17 mouse cellular contexts compared by ENCODE assay signal in the genomic region with DNA sequence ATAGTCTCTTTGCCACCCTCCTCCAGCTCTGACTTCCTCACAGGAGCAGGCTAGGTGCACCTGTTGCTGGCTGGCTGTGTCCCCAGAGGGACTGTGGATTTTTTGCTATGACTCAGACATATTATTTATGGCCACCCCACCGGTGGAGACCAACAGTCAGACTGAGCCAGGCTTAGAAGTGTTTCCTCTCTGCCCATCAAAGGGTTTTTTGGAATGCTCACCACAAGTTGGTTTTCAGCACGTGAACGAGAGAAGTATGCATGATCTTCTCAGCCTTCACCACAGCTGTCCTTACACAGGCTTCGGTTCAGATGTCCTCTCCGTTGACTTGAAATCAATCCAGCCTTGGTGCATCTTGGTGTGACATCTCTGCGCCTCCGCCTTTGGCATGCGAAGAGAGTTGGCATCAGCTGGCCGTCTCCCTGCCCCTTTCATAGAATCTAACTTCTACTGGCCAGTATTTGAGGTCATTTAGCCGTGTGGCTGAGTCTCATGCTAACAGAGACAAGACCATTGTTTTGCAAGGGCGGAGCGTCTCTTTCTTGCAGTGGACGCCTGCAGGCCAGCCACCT. TPM values are rescaled to one million over a fixed set of nuclear protein-coding genes. Genes with fewer than 3 reads are reported as not detected.
A peak's percentile ranks its signal among the peaks of the same experiment; 100 is the strongest.
DNase-seq lines count a peak whose midpoint lies in the region; ATAC-seq lines count a peak whose summit lies in the region.
"Had no signal": no experiment of that assay in that cellular context is flagged by ENCODE, and none has a peak within 500 bp of the region (broad histone marks: within the 10 kb centered on the region; RNA-seq: fewer than 3 reads in every experiment).

No protein-coding gene starts in this region.

- no peak for ATAC-seq in megakaryocyte, adult 5-6 weeks (ENCODE audit: poor library complexity, severe bottlenecking)
- ATAC-seq: forebrain, embryonic 15.5 days; liver, postnatal 0 days had no signal

- peaks cover 83% of the 10 kb centered on the region for H3K4me1 ChIP-seq in megakaryocyte, embryonic 14.5 days
- H3K4me1 ChIP-seq: embryonic facial prominence, embryonic 13.5 days had no signal

- peak overlapping the region; percentile 56 for H3K4me3 ChIP-seq in megakaryocyte, embryonic 14.5 days (replicated peaks)
- H3K4me3 ChIP-seq: embryonic facial prominence, embryonic 13.5 days; forebrain, embryonic 15.5 days; left cerebral cortex, adult 2 months; limb, embryonic 10.5 days had no signal

- H3K9me3 ChIP-seq in megakaryocyte, embryonic 14.5 days = no peaks in the 10 kb centered on the region
- H3K9me3 ChIP-seq: embryonic facial prominence, embryonic 13.5 days; forebrain, embryonic 15.5 days; limb, embryonic 10.5 days had no signal

- peaks cover 14% of the 10 kb centered on the region for H3K36me3 ChIP-seq in megakaryocyte, embryonic 14.5 days (replicated peaks; ENCODE audit: low read length)
- H3K36me3 ChIP-seq in splenic B cell, adult 2 months (ENCODE audit: control insufficient read depth, insufficient read depth, low read length, poor library complexity, severe bottlenecking) = peaks cover under 1% of the 10 kb centered on the region; the same call in 1 of the 2 replicates
- H3K36me3 ChIP-seq: embryonic facial prominence, embryonic 13.5 days; forebrain, embryonic 15.5 days; limb, embryonic 10.5 days had no signal

- H3K27me3 ChIP-seq in megakaryocyte, embryonic 14.5 days (replicated peaks) = no peaks in the 10 kb centered on the region
- no peaks in the 10 kb centered on the region for H3K27me3 ChIP-seq in splenic B cell, adult 2 months (ENCODE audit: control insufficient read depth, insufficient read depth, low read length, poor library complexity, severe bottlenecking)
- H3K27me3 ChIP-seq: embryonic facial prominence, embryonic 13.5 days; forebrain, embryonic 15.5 days had no signal

- DNase-seq in brain, adult 2 months (ENCODE audit: low read depth, low spot score) = peak; percentile 76
- DNase-seq in gastrocnemius, postnatal 10 days = peak; percentile 23
- DNase-seq in splenic B cell, adult 2 months (ENCODE audit: low read depth, low spot score) = peak; percentile 22
- DNase-seq in thymus, postnatal 25 days = no peak
- DNase-seq in adrenal gland, adult 2 months = no peak
- DNase-seq in heart, adult 8-10 months (ENCODE audit: low spot score) = no peak
- DNase-seq: kidney, adult 9 months; kidney, postnatal 36 days; liver, postnatal 0 days; lung, postnatal 14 days; retina, postnatal 1 day had no signal

RNA-seq across cellular contexts. Expression of a gene that starts 42.2 kb away (rescaled TPM):
- 3.4 and 7.3 TPM in 2 replicates for polyA plus RNA-seq in megakaryocyte, embryonic 14.5 days (2012; ENCODE audit: insufficient read depth, low replicate concordance)
- 7.3 and 8.1 TPM in 2 replicates for total RNA-seq in megakaryocyte, adult 5-6 weeks (2015)
- 3.5 and 13.3 TPM in 2 replicates for total RNA-seq in megakaryocyte, adult 5-6 weeks (2017)
- total RNA-seq in gastrocnemius, postnatal 10 days (2021) = 10 to 100 TPM; 11.3 to 14.0 TPM
- 10 to 100 TPM; 17.5 to 20.5 TPM for total RNA-seq in adrenal gland, adult 2 months (2021)
- 4.0 and 4.5 TPM in 2 replicates for polyA plus RNA-seq in adrenal gland, adult 2 months (2012; rRNA removed)
- 10 to 100 TPM; 24.0 to 30.1 (median 27.4) TPM for total RNA-seq in heart, adult 8-10 months (2022)

Comparison
In these comparisons a context has a peak if more than half of its experiments do, and no peak if none do; other contexts are left out.
1. DNase-seq: peak in brain, adult 2 months (single experiment), gastrocnemius, postnatal 10 days (single experiment) and splenic B cell, adult 2 months (single experiment); none in thymus, postnatal 25 days (single experiment), adrenal gland, adult 2 months (single experiment) and heart, adult 8-10 months (single experiment).